In genomic region chr1:77254276-77254675, GRCm38 (mm10) we compare ENCODE assay signal across 25 mouse cellular contexts.
"Had no signal": no experiment of that assay in that cellular context is flagged by ENCODE, and none has a peak within 500 bp of the region (broad histone marks: within the 10 kb centered on the region; RNA-seq: fewer than 3 reads in every experiment).

No protein-coding gene starts in this region.

- H3K4me2 ChIP-seq: heart, embryonic 12.5 days; hindbrain, embryonic 12.5 days; hindbrain, embryonic 14.5 days; intestine, embryonic 15.5 days; limb, embryonic 13.5 days; liver, embryonic 11.5 days; liver, embryonic 13.5 days had no signal

- H3K27me3 ChIP-seq: heart, embryonic 12.5 days; hindbrain, embryonic 12.5 days; intestine, embryonic 15.5 days had no signal

- DNase-seq: gastrocnemius, postnatal 14 days; gastrocnemius, postnatal 36 days; heart, adult 18-20 months; heart, postnatal 10 days; heart, postnatal 4 days; kidney, adult 18-20 months; kidney, adult 8-10 months; kidney, postnatal 10 days; kidney, postnatal 25 days; kidney, postnatal 4 days; liver; liver, embryonic 13.5 days had no signal

- H3K9ac ChIP-seq: heart, embryonic 12.5 days; hindbrain, embryonic 12.5 days; hindbrain, embryonic 14.5 days; intestine, embryonic 15.5 days; limb, embryonic 13.5 days; liver, embryonic 13.5 days had no signal

- ATAC-seq: hindbrain, embryonic 16.5 days; inflammation-experienced regulatory T-cells, adult 6 months; intestine, embryonic 15.5 days; intestine, postnatal 0 days had no signal

- H3K27ac ChIP-seq: heart, embryonic 10.5 days; hindbrain, embryonic 10.5 days; hindbrain, embryonic 12.5 days; hindbrain, embryonic 14.5 days; intestine, embryonic 15.5 days; layer of hippocampus, adult 2 months; left cerebral cortex, adult 2 months; limb, embryonic 13.5 days; liver, embryonic 13.5 days had no signal

- H3K9me3 ChIP-seq: heart, embryonic 10.5 days; heart, embryonic 12.5 days; hindbrain, embryonic 10.5 days; hindbrain, embryonic 12.5 days; intestine, embryonic 15.5 days; limb, embryonic 13.5 days; liver, embryonic 13.5 days had no signal

- H3K4me1 ChIP-seq: hindbrain, embryonic 12.5 days; intestine, embryonic 15.5 days; liver, embryonic 13.5 days had no signal

- H3K4me3 ChIP-seq: heart, embryonic 10.5 days; heart, embryonic 12.5 days; hindbrain, embryonic 10.5 days; hindbrain, embryonic 12.5 days; intestine, embryonic 15.5 days; layer of hippocampus, adult 2 months; left cerebral cortex, adult 2 months; limb, embryonic 13.5 days; liver, embryonic 13.5 days had no signal

- H3K36me3 ChIP-seq: heart, embryonic 10.5 days; heart, embryonic 12.5 days; hindbrain, embryonic 10.5 days; hindbrain, embryonic 12.5 days; intestine, embryonic 15.5 days; limb, embryonic 13.5 days; liver, embryonic 13.5 days had no signal
